Mouse (Mus musculus): ENCODE measurements around the gene Ppp6c. TPM values are rescaled to one million over a fixed set of nuclear protein-coding genes. Genes with fewer than 3 reads are reported as not detected.

The Ppp6c gene
- polyA plus RNA-seq, 1 experiment from 2014 or later = 79.0 TPM

DNA sequence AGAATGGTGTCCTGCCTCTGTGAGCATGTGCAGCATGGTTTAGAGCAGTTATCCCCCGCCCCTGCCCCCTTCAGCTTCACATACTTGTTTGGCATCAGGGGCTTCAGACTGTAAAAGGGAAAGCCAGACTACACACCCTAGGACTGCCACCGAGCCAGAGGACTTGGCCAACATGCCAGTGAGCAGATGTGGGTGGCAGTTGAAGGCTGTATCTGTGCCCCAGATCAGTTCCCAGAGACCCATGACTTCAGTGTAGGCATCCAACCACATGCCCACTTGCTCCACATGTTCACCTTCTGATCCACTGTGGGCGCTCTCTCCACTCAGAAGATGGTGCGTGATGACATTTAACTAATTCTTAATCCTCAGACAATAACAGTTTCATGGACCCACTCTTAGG, 9.1 kb downstream of the Ppp6c start:
- ATAC-seq (ENCODE audit: low FRiP score, low TSS enrichment) = no peak
- 94% methylated on average over 4 of the region's 4 CpGs for WGBS
- Histone ChIP-seq H3K36me3 (ENCODE audit: control insufficient read depth, insufficient read depth, low read length) (no peaks in the 10 kb centered on the region), H3K9me3 (ENCODE audit: control insufficient read depth, low read length) (no peaks in the 10 kb centered on the region), H3K9ac (ENCODE audit: low read depth, low read length) (no peak overlapping the region), H3K4me2 (replicated peaks; ENCODE audit: low read depth, low read length) (no peak overlapping the region), H3K4me1 (ENCODE audit: control insufficient read depth, insufficient read depth, low read length) (no peaks in the 10 kb centered on the region), H3K27ac (ENCODE audit: low read depth, low read length) (no peak overlapping the region), H3K4me3 (ENCODE audit: low read length) (no peak overlapping the region), H3K27me3 (ENCODE audit: control insufficient read depth, insufficient read depth, low read length) (no peaks in the 10 kb centered on the region)

DNA sequence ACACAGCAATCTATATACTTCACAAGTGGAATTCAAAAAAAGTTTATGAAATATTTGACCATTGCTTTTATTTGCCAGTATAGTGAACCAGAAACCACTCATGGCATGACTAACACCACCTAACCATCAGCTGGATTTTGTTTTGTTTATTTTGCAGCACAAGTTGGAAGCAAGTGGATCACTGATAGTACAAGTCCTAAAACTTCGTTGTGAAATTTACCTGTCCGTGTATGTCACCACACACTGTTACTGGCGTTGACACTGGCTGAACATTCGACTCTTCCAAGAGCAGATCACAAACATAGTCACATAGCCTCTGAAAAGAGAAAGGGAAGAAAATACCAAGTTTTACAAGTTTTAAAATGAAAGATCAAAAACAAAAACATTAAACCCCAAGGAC, 15.5 kb downstream of the Ppp6c start:
- no peaks in the 10 kb centered on the region for H3K27me3 ChIP-seq (ENCODE audit: control insufficient read depth, insufficient read depth, low read length)
- H3K4me1 ChIP-seq (ENCODE audit: control insufficient read depth, insufficient read depth, low read length) = no peaks in the 10 kb centered on the region
- ATAC-seq (ENCODE audit: low FRiP score, low TSS enrichment) = no peak
- no peak overlapping the region for H3K9ac ChIP-seq (ENCODE audit: low read depth, low read length)
- H3K9me3 ChIP-seq (ENCODE audit: control insufficient read depth, low read length) = no peaks in the 10 kb centered on the region
- H3K36me3 ChIP-seq (ENCODE audit: control insufficient read depth, insufficient read depth, low read length) = peaks cover 3% of the 10 kb centered on the region
- no peak overlapping the region for H3K27ac ChIP-seq (ENCODE audit: low read depth, low read length)
- WGBS = 90% methylated on average over 4 of the region's 4 CpGs
- no peak overlapping the region for H3K4me3 ChIP-seq (ENCODE audit: low read length)
- H3K4me2 ChIP-seq (replicated peaks; ENCODE audit: low read depth, low read length) = no peak overlapping the region

- Histone ChIP-seq H3K27me3 (ENCODE audit: control insufficient read depth, insufficient read depth, low read length) (no peaks in the 10 kb centered on the region), H3K4me3 (ENCODE audit: low read length) (no peak overlapping the region), H3K9me3 (ENCODE audit: control insufficient read depth, low read length) (no peaks in the 10 kb centered on the region), H3K9ac (ENCODE audit: low read depth, low read length) (no peak overlapping the region), H3K4me2 (replicated peaks; ENCODE audit: low read depth, low read length) (no peak overlapping the region), H3K36me3 (ENCODE audit: control insufficient read depth, insufficient read depth, low read length) (peaks cover 23% of the 10 kb centered on the region), H3K4me1 (ENCODE audit: control insufficient read depth, insufficient read depth, low read length) (no peaks in the 10 kb centered on the region), H3K27ac (ENCODE audit: low read depth, low read length) (no peak overlapping the region)
- no peak for ATAC-seq (ENCODE audit: low FRiP score, low TSS enrichment)
- 83% methylated on average over 2 of the region's 2 CpGs for WGBS
Measured at GRCm38 (mm10) chr2:39203359-39203758, 22.9 kb downstream of the Ppp6c start.

- no peaks in the 10 kb centered on the region for H3K9me3 ChIP-seq (ENCODE audit: control insufficient read depth, low read length)
- no peak for ATAC-seq (ENCODE audit: low FRiP score, low TSS enrichment)
Measured at GRCm38 (mm10) chr2:39194809-39195208, 31.4 kb downstream of the Ppp6c start.

DNA sequence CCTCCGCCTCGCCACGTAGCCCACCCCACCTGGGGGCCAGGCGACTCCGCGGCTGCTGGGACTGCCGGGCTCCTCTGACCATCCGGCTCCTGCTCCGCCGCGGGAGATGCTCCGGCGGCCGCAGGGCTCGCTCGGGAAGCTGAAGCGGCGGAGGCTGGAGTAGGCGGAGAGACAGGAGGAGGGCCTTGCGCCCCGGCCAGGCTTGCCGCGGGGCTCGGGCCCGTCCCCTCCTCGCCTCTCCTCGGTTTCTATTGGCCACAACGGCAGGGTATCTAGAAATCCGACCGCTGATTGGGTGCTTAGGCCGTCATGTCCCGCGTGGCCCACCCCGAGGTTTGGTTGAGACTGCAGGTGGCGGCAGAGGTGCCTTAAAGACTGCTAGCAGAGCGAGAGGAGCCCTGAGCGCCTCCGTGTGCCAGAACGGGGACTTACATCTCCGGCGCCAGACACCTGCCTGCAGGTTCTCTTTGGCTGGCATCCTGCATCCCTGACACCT, 35.6 kb downstream of the Ppp6c start, which contains the start of gene Scai:
Gene Scai (minus strand): TSS at position 174 of the 496 bp plus-strand sequence.
- H3K36me3 ChIP-seq (ENCODE audit: control insufficient read depth, insufficient read depth, low read length) = peaks cover 3% of the 10 kb centered on the region; the same call in 1 of the 2 replicates
- H3K4me2 ChIP-seq (replicated peaks; ENCODE audit: low read depth, low read length) = peak within 1 kb of the TSS; percentile 54
- peak; percentile 100 for ATAC-seq (ENCODE audit: low FRiP score, low TSS enrichment)
- WGBS = under 1% methylated on average over 33 of the region's 41 CpGs
- peak within 1 kb of the TSS; percentile 78 for H3K4me3 ChIP-seq (ENCODE audit: low read length)
- H3K4me1 ChIP-seq (ENCODE audit: control insufficient read depth, insufficient read depth, low read length) = peaks cover 8% of the 10 kb centered on the region; the same call in 1 of the 2 replicates
- H3K27ac ChIP-seq (ENCODE audit: low read depth, low read length) = peak within 1 kb of the TSS; percentile 90
- H3K27me3 ChIP-seq (ENCODE audit: control insufficient read depth, insufficient read depth, low read length) = no peaks in the 10 kb centered on the region
- H3K9me3 ChIP-seq (ENCODE audit: control insufficient read depth, low read length) = no peaks in the 10 kb centered on the region
- H3K9ac ChIP-seq (ENCODE audit: low read depth, low read length) = peak within 1 kb of the TSS; percentile 80

More at GRCm38 (mm10) chr2:39194809-39195208, 31.4 kb downstream of the Ppp6c start:
- H3K4me2 ChIP-seq (replicated peaks; ENCODE audit: low read depth, low read length) = no peak overlapping the region
- H3K36me3 ChIP-seq (ENCODE audit: control insufficient read depth, insufficient read depth, low read length) = peaks cover 20% of the 10 kb centered on the region
- 0 out of 2 replicates have a peak, but pooled peaks cover under 1% of the 10 kb centered on the region for H3K4me1 ChIP-seq (ENCODE audit: control insufficient read depth, insufficient read depth, low read length)
- WGBS = 91% methylated on average over 2 of the region's 2 CpGs
- H3K27me3 ChIP-seq (ENCODE audit: control insufficient read depth, insufficient read depth, low read length) = no peaks in the 10 kb centered on the region
- no peak overlapping the region for H3K9ac ChIP-seq (ENCODE audit: low read depth, low read length)
- H3K27ac ChIP-seq (ENCODE audit: low read depth, low read length) = no peak overlapping the region
- H3K4me3 ChIP-seq (ENCODE audit: low read length) = no peak overlapping the region

GRCm38 (mm10) chr2:39189961-39190560, 36.2 kb downstream of the Ppp6c start:
- ATAC-seq (ENCODE audit: low FRiP score, low TSS enrichment) = peak; percentile 86
- Histone ChIP-seq H3K36me3 (ENCODE audit: control insufficient read depth, insufficient read depth, low read length) (peaks cover 3% of the 10 kb centered on the region; the same call in 1 of the 2 replicates), H3K4me1 (ENCODE audit: control insufficient read depth, insufficient read depth, low read length) (peaks cover 8% of the 10 kb centered on the region; the same call in 1 of the 2 replicates), H3K27me3 (ENCODE audit: control insufficient read depth, insufficient read depth, low read length) (no peaks in the 10 kb centered on the region), H3K4me2 (replicated peaks; ENCODE audit: low read depth, low read length) (peak overlapping the region; percentile 54), H3K9ac (ENCODE audit: low read depth, low read length) (peak overlapping the region; percentile 80), H3K4me3 (ENCODE audit: low read length) (peak overlapping the region; percentile 78), H3K9me3 (ENCODE audit: control insufficient read depth, low read length) (no peaks in the 10 kb centered on the region), H3K27ac (ENCODE audit: low read depth, low read length) (peak overlapping the region; percentile 90)
- under 1% methylated on average over 38 of the region's 39 CpGs for WGBS

- peaks cover 8% of the 10 kb centered on the region; the same call in 1 of the 2 replicates for H3K4me1 ChIP-seq (ENCODE audit: control insufficient read depth, insufficient read depth, low read length)
- peaks cover 8% of the 10 kb centered on the region; the same call in 1 of the 2 replicates for H3K36me3 ChIP-seq (ENCODE audit: control insufficient read depth, insufficient read depth, low read length)
- H3K9ac ChIP-seq (ENCODE audit: low read depth, low read length) = no peak overlapping the region
- no peaks in the 10 kb centered on the region for H3K27me3 ChIP-seq (ENCODE audit: control insufficient read depth, insufficient read depth, low read length)
- H3K4me2 ChIP-seq (replicated peaks; ENCODE audit: low read depth, low read length) = no peak overlapping the region
- ATAC-seq (ENCODE audit: low FRiP score, low TSS enrichment) = no peak
- H3K4me3 ChIP-seq (ENCODE audit: low read length) = no peak overlapping the region
- no peak overlapping the region for H3K27ac ChIP-seq (ENCODE audit: low read depth, low read length)
- WGBS = 72% methylated on average over 3 of the region's 3 CpGs
- no peaks in the 10 kb centered on the region for H3K9me3 ChIP-seq (ENCODE audit: control insufficient read depth, low read length)
Measured at GRCm38 (mm10) chr2:39185942-39186341, 40.3 kb downstream of the Ppp6c start.

DNA sequence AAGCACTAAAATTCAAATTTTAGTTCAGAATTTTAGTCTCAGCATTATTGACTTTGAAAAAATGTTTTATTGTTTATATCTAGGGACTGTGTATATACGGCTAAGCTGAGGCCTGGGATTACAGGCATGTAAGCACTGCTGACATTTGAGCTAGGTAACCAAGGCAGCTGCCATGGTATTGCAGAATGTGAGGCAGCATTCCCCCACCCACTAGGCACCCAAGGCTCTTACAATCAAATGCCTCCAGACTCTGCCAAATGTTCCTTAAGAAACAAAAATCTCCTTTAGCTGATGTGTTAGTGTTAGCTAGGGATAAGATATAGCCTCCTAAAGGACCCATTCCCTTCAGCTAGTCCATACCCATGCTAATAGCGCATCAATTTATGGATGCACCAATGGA, 42.7 kb downstream of the Ppp6c start:
- 99% methylated on average over 2 of the region's 2 CpGs for WGBS
- H3K9ac ChIP-seq (ENCODE audit: low read depth, low read length) = no peak overlapping the region
- peaks cover 19% of the 10 kb centered on the region; the same call in 1 of the 2 replicates for H3K36me3 ChIP-seq (ENCODE audit: control insufficient read depth, insufficient read depth, low read length)
- H3K27me3 ChIP-seq (ENCODE audit: control insufficient read depth, insufficient read depth, low read length) = no peaks in the 10 kb centered on the region
- ATAC-seq (ENCODE audit: low FRiP score, low TSS enrichment) = no peak
- H3K27ac ChIP-seq (ENCODE audit: low read depth, low read length) = no peak overlapping the region
- H3K9me3 ChIP-seq (ENCODE audit: control insufficient read depth, low read length) = no peaks in the 10 kb centered on the region
- H3K4me2 ChIP-seq (replicated peaks; ENCODE audit: low read depth, low read length) = no peak overlapping the region
- H3K4me1 ChIP-seq (ENCODE audit: control insufficient read depth, insufficient read depth, low read length) = 0 out of 2 replicates have a peak, but pooled peaks cover under 1% of the 10 kb centered on the region
- H3K4me3 ChIP-seq (ENCODE audit: low read length) = no peak overlapping the region

- Histone ChIP-seq H3K4me3 (ENCODE audit: low read length) (no peak overlapping the region), H3K4me2 (replicated peaks; ENCODE audit: low read depth, low read length) (no peak overlapping the region), H3K27me3 (ENCODE audit: control insufficient read depth, insufficient read depth, low read length) (no peaks in the 10 kb centered on the region), H3K36me3 (ENCODE audit: control insufficient read depth, insufficient read depth, low read length) (no peaks in the 10 kb centered on the region; the same call in 1 of the 2 replicates), H3K27ac (ENCODE audit: low read depth, low read length) (no peak overlapping the region), H3K4me1 (ENCODE audit: control insufficient read depth, insufficient read depth, low read length) (0 out of 2 replicates have a peak, but pooled peaks cover 6% of the 10 kb centered on the region), H3K9ac (ENCODE audit: low read depth, low read length) (no peak overlapping the region), H3K9me3 (ENCODE audit: control insufficient read depth, low read length) (no peaks in the 10 kb centered on the region)
- no peak for ATAC-seq (ENCODE audit: low FRiP score, low TSS enrichment)
- WGBS = 97% methylated on average over 1 of the region's 1 CpGs
Measured at GRCm38 (mm10) chr2:39160996-39161395, 65.3 kb downstream of the Ppp6c start.

Data from kidney, embryonic 14.5 days (tissue).